Mouse (Mus musculus) splenic B cell, adult 2 months (primary cell): Measurements from ENCODE around the gene Bag3.

Source experiments
- DNase-seq: peaks from one replicate; pipeline ENCODE4 v3.0.0-alpha.2; 2011; ENCODE audit warnings: low read depth, low spot score
- H3K27me3 ChIP-seq: 2 replicates; pipeline ENCODE4 v1.6.1; 2012; ENCODE audit warnings: mild to moderate bottlenecking, low read length, moderate library complexity, mixed read lengths; ENCODE audit not compliant: control insufficient read depth, poor library complexity, insufficient read depth, severe bottlenecking
- H3K36me3 ChIP-seq: 2 replicates; pipeline ENCODE4 v1.6.1; 2012; ENCODE audit warnings: mild to moderate bottlenecking, low read length, moderate library complexity, mixed read lengths; ENCODE audit not compliant: control insufficient read depth, poor library complexity, insufficient read depth, severe bottlenecking

Gene Bag3

GRCm38 (mm10) chr7:128543148-128543855 lies 19.9 kb downstream of the Bag3 start:
- DNase-seq = no peak
- H3K27me3 ChIP-seq = no peaks in the 10 kb centered on the region
- no peaks in the 10 kb centered on the region for H3K36me3 ChIP-seq

GRCm38 (mm10) chr7:128543961-128544360 lies 20.5 kb downstream of the Bag3 start:
- DNase-seq = no peak
- Histone ChIP-seq H3K27me3 (no peaks in the 10 kb centered on the region), H3K36me3 (no peaks in the 10 kb centered on the region)

- Histone ChIP-seq H3K36me3 (no peaks in the 10 kb centered on the region), H3K27me3 (no peaks in the 10 kb centered on the region)
- no peak for DNase-seq
Measured at GRCm38 (mm10) chr7:128544566-128545262, 21.3 kb downstream of the Bag3 start.

DNA sequence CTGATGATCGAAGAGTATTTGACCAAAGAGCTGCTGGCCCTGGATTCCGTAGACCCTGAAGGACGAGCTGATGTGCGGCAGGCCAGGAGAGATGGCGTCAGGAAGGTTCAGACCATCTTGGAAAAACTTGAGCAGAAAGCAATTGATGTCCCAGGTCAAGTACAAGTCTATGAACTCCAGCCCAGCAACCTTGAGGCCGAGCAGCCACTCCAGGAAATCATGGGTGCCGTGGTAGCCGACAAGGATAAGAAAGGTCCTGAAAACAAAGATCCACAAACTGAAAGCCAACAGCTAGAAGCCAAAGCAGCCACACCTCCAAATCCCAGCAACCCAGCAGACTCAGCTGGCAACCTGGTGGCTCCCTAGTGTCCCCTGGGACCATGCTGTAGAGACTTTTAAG lies 22.6 kb downstream of the Bag3 start:
- no peaks in the 10 kb centered on the region for H3K27me3 ChIP-seq
- H3K36me3 ChIP-seq = no peaks in the 10 kb centered on the region
- DNase-seq = no peak

GRCm38 (mm10) chr7:128549137-128549536 lies 25.7 kb downstream of the Bag3 start:
- no peak for DNase-seq
- Histone ChIP-seq H3K36me3 (no peaks in the 10 kb centered on the region), H3K27me3 (no peaks in the 10 kb centered on the region)

DNA sequence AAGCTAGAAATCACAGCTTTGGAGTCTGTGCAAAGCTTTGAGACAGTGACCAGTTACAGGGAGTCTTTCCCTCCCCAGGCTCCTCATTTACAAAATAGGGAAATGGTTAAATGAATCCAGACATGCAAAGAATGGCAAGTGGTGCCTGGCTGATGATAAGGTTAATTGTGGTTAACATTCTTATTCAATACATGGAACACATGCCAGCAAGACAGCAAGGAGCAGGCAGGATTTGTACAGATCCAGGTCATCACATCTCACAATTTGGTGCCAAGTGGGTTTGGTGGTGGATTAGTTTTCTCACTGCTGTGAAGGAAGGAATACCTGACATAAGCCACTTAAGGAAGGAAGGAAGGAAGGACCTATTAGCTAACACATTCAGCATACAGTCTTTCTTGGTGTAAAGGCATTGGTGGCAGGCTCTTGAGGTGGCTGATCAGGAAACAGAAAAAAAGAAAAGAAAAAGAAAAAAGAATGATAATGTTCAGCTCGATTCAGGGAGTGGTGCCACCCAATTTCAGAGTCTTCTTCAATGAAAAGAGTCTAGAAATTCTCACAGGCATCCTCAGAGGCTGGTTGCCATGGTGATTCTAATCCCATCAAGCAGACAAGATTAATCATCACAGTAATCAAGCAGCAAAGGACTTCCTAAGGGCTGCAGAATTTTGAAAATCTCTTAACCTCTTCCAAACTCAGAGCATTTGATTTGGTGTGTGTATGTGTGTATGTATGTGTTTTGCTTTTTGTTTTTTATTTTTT lies 27.1 kb downstream of the Bag3 start:
- Histone ChIP-seq H3K36me3 (no peaks in the 10 kb centered on the region), H3K27me3 (no peaks in the 10 kb centered on the region)
- no peak for DNase-seq

DNA sequence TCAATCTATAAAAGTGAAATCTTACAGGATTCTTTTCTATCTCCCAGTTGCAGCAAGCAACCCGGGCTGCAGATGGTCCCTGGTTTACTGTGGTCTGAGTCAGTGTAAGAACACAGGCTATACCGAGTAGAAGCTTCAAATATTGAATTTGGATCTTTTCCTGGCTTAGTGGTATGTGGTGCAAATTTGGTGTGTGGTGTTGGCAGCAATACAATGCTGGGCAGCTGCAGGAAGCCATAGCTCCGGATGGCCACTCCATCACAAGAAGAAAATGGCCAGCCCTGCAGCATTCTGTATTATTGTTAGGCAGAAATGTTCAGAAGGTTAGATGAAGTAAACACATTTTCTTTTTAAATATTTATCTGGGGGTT lies 27.7 kb downstream of the Bag3 start:
- Histone ChIP-seq H3K27me3 (no peaks in the 10 kb centered on the region), H3K36me3 (no peaks in the 10 kb centered on the region)
- no peak for DNase-seq

GRCm38 (mm10) chr7:128553105-128553705 lies 29.8 kb downstream of the Bag3 start:
- DNase-seq = no peak
- no peaks in the 10 kb centered on the region for H3K27me3 ChIP-seq
- no peaks in the 10 kb centered on the region for H3K36me3 ChIP-seq

DNA sequence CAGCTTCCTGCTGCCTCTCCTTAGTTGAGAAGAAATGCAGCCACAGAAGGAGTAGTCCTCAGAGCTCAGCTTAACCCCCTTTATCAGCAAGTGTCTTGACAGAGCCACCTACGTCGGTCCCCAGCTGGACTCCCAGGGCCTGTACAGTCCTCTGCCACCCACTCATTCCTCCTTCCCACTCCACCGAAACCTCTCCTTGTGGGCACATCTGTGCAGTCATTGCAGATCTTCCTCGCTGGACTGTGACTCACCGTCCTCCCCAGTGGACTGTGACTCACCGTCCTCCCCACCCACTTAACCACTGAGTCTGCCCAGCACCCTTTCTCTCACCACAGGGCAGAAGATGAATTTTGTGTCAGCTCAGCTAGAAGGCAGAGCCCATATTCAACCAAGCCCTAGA lies 31.1 kb downstream of the Bag3 start:
- no peak for DNase-seq

GRCm38 (mm10) chr7:128555141-128555750 lies 31.8 kb downstream of the Bag3 start:
- Histone ChIP-seq H3K27me3 (no peaks in the 10 kb centered on the region), H3K36me3 (no peaks in the 10 kb centered on the region)
- DNase-seq = no peak

More for the DNA sequence above, 31.1 kb downstream of the Bag3 start:
- H3K27me3 ChIP-seq = no peaks in the 10 kb centered on the region
- H3K36me3 ChIP-seq = no peaks in the 10 kb centered on the region

- Histone ChIP-seq H3K36me3 (no peaks in the 10 kb centered on the region), H3K27me3 (no peaks in the 10 kb centered on the region)
- no peak for DNase-seq
Measured at GRCm38 (mm10) chr7:128556923-128557430, 33.6 kb downstream of the Bag3 start.

- H3K27me3 ChIP-seq = no peaks in the 10 kb centered on the region; the same call in 1 of the 2 replicates
- no peaks in the 10 kb centered on the region for H3K36me3 ChIP-seq
- DNase-seq = peak; percentile 69
Measured at GRCm38 (mm10) chr7:128563373-128563772, 40.0 kb downstream of the Bag3 start.

DNA sequence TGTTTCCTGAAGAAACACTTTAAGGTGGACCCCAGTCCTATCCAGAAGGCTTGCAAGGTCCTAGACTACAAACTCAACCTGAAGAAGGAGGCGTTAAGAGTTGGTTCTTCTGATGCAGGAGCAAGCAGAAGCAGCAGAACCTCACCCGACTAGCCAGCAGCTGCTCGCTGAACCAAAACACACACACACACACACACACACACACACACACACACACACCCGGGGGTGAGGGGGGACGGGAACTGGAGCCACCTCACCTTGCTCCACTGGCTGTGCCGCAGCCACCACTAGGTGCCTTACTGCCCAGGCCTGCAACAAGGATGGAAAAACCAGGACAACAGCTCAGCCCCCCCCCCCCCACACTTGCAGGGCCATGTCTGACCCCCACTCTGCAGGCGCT lies 42.9 kb downstream of the Bag3 start:
- DNase-seq = peak; percentile 47

GRCm38 (mm10) chr7:128567561-128568244 lies 44.3 kb downstream of the Bag3 start:
- no peak for DNase-seq
- Histone ChIP-seq H3K27me3 (no peaks in the 10 kb centered on the region; the same call in 1 of the 2 replicates), H3K36me3 (no peaks in the 10 kb centered on the region)

More for the DNA sequence above, 42.9 kb downstream of the Bag3 start:
- Histone ChIP-seq H3K36me3 (no peaks in the 10 kb centered on the region), H3K27me3 (no peaks in the 10 kb centered on the region; the same call in 1 of the 2 replicates)
